Mouse (Mus musculus) G1E (cell line): ENCODE results near the gene Parpbp.

ENCODE experiments used
- CTCF ChIP-seq: IDR thresholded peaks from 2 replicates; pipeline ENCODE4 v1.5.1; 2012; ENCODE audit warnings: low read depth, low read length, inconsistent platforms, mixed read lengths
- TAL1 ChIP-seq: conservative IDR thresholded peaks from 2 replicates; pipeline ENCODE4 v1.6.1; 2012; ENCODE audit warnings: low read depth, low read length, inconsistent platforms, mixed read lengths

DNA sequence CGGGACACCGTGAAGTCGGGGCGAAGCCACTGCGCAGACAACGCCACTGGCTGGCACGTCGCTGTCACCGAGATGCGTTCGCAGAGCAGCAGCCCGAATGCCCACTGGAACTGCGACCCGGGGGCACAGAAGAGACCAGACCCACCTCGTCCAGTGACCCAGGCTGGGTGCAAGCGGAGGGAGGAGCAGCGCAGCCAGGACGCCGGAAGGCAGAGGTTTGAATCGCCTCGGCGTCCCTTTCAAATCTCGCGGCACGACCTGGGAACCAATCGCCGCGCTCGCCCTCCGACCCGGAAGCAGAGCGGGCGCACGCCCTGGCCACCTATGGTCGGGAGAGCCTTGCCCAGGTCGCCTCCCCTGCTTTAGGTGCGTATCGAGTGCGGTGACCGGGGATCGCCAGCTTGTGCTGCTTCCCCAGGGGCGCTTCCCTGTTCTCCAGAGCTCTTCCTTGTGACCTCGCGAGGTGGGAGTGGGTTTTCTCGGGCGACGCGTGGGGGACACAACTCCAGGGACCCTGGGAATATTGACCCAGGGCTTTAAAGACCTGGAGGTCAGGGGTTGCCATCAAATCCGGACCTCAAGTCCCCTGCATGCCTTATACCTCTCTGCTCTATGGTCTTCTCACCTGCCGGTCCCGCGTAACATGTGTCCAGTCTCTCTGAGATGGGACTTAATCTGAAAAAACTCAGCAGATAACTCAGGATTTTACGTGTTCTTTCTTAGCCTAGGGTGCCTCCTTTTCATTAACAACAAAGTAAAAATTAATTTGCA, at the start of gene Parpbp, which contains the start of gene Nup37:
- TF ChIP-seq TAL1 = no peak
- TF ChIP-seq CTCF = no peak
